Mouse (Mus musculus): ENCODE measurements around the gene Zmiz1. TPM values are rescaled to one million over a fixed set of nuclear protein-coding genes. Genes with fewer than 3 reads are reported as not detected.
A peak's percentile ranks its signal among the peaks of the same experiment; 100 is the strongest.

Zmiz1 gene
- total and polyA plus RNA-seq, 3 experiments, result 3.7 to 45.8 (median 11.1) TPM

DNA sequence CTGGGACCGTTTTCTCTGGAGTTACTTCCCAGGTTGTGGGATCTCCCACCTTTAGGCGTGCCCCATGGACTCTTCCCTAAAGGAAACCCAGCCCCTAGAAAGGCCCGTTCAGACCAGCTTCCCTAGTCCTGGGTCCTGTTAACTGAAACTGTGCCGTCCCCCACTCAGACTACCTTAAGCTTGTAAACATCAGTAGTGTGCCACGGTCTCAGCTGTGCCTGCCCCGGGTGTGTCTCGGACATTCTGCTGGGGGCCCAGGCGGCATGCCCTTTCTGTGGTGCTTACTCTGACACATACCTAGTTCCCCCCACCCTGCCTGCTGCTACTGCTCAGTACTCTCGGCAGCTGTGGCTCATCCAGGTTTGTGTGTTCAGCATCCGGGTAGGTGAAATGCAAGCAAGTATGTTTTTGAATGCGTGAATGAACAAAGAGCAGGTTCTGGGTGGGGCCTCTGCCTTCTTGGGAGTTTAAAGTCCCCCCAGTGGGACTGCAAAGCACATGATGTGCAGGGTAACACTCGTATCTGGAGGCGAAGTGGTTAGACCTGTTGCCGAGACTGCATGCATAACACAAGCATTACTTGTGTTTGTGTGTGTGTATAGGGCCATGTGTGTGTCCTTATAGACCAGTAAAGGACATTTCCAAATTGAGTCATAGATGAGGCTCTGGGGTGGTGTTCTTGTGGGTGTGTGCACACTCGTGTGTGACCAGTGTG is 157.2 kb downstream of the Zmiz1 start:
- H3K9me3 ChIP-seq (replicated peaks; ENCODE audit: low read length), result no peaks in the 10 kb centered on the region
- H3K36me3 ChIP-seq (replicated peaks in 1 of 2; ENCODE audit: control insufficient read depth in 1 of 2, insufficient read depth in 1 of 2, low read length in 1 of 2), result peaks cover 6 to 63% of the 10 kb centered on the region in 2 experiments
- dilution Hi-C loops (cut with MboI; ENCODE audit: extremely low pct_ligation_motif_present, extremely low pct_unique_long_range_greater_than_20kb, low sequenced_read_pairs), result no loop called here

DNA sequence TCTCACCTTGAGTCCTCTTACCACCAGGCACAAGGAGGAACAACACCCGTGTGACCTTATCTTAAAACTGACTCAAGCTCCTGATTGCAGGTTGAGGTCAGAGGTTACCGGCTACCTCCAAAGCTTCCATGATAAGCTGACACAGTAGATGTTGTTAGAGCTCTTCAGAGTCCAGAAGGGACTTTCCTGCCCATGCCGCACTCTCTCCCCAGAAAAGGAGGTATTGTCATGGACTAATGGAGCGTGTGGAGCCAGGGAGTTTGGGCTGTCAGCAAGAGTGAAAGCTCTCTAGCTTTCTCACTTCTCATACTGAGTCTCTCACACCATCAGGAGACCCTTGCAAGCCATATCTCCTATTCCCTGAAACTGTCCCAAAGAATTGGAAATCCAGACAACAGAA is 158.3 kb downstream of the Zmiz1 start:
- Histone ChIP-seq H3K4me3 (replicated peaks in 1 of 3; ENCODE audit: low read depth in 2 of 3, low read length in 2 of 3, poor library complexity in 1 of 3) (no peak overlapping the region), H3K27ac (ENCODE audit: insufficient read depth, low read depth) (no peak overlapping the region), H3K27me3 (replicated peaks) (no peaks in the 10 kb centered on the region), H3K9ac (ENCODE audit: insufficient read depth, low read depth) (no peak overlapping the region), H3K79me2 (replicated peaks; ENCODE audit: control insufficient read depth, extremely low read depth, insufficient read depth, poor library complexity, severe bottlenecking) (peaks cover 12% of the 10 kb centered on the region; the same call in 1 of the 2 replicates), H3K4me2 (ENCODE audit: insufficient read depth, low read depth, poor library complexity, severe bottlenecking) (no peak overlapping the region), H3K9me3 (replicated peaks; ENCODE audit: low read length) (no peaks in the 10 kb centered on the region), H3K36me3 (replicated peaks in 1 of 2; ENCODE audit: control insufficient read depth in 1 of 2, insufficient read depth in 1 of 2, low read length in 1 of 2) (peaks cover 11 to 63% of the 10 kb centered on the region in 2 experiments), H3K4me1 (ENCODE audit: control insufficient read depth in 1 of 2, insufficient read depth in 2 of 2) (peaks cover 31 to 88% of the 10 kb centered on the region in 2 experiments)
- no peak for DNase-seq (ENCODE audit: extremely low read depth)
- in situ Hi-C loops (cut with MboI; ENCODE audit: low pct_ligation_motif_present, low pct_unique_long_range_greater_than_20kb, low sequenced_read_pairs) (loop anchor here (25.0 kb wide), 1 partner anchor 1130 kb away; the partner anchor contains the start of genes Polr3a and Rps24), dilution Hi-C loops (cut with MboI; ENCODE audit: extremely low pct_ligation_motif_present, extremely low pct_unique_long_range_greater_than_20kb, low sequenced_read_pairs) (no loop called here)
- TF ChIP-seq USF2 (conservative IDR thresholded peaks at IDR 0.05; ENCODE audit: low read depth, low read length), result no peak

More for the DNA sequence above, 157.2 kb downstream of the Zmiz1 start:
- no peak overlapping the region for H3K4me3 ChIP-seq (replicated peaks in 1 of 3; ENCODE audit: low read depth in 2 of 3, low read length in 2 of 3, poor library complexity in 1 of 3)
- DNase-seq (ENCODE audit: extremely low read depth), result no peak
- no peak overlapping the region for H3K9ac ChIP-seq (ENCODE audit: insufficient read depth, low read depth)
- in situ Hi-C loops (cut with MboI; ENCODE audit: low pct_ligation_motif_present, low pct_unique_long_range_greater_than_20kb, low sequenced_read_pairs), result loop anchor here (25.0 kb wide), 1 partner anchor 1129 kb away; the partner anchor contains the start of genes Polr3a and Rps24
- H3K27me3 ChIP-seq (replicated peaks), result no peaks in the 10 kb centered on the region
- peaks cover 30 to 89% of the 10 kb centered on the region in 2 experiments for H3K4me1 ChIP-seq (ENCODE audit: control insufficient read depth in 1 of 2, insufficient read depth in 2 of 2)
- TF ChIP-seq TBP (conservative IDR thresholded peaks at IDR 0.05; ENCODE audit: low read depth, low read length) (no peak), NELFE (IDR thresholded peaks at IDR 0.05; ENCODE audit: low read depth, low read length) (0 out of 2 replicates have a peak, but pooled peaks have one; percentile 11), EP300 (IDR thresholded peaks at IDR 0.05; ENCODE audit: low read length) (peak; percentile 5; the same call in 1 of the 2 replicates), USF2 (conservative IDR thresholded peaks at IDR 0.05; ENCODE audit: low read depth, low read length) (no peak), BHLHE40 (IDR thresholded peaks at IDR 0.05; ENCODE audit: low read depth, low read length) (0 out of 2 replicates have a peak, but pooled peaks have one; percentile 30), TCF12 (IDR thresholded peaks at IDR 0.05; ENCODE audit: low read depth, low read length) (peak; percentile 39; the same call in 1 of the 2 replicates), SIN3A (IDR thresholded peaks at IDR 0.05; ENCODE audit: low read length) (0 out of 2 replicates have a peak, but pooled peaks have one; percentile 52)
- peak overlapping the region; percentile 34 for H3K4me2 ChIP-seq (ENCODE audit: insufficient read depth, low read depth, poor library complexity, severe bottlenecking)
- H3K79me2 ChIP-seq (replicated peaks; ENCODE audit: control insufficient read depth, extremely low read depth, insufficient read depth, poor library complexity, severe bottlenecking), result peaks cover 12% of the 10 kb centered on the region; the same call in 1 of the 2 replicates
- peak overlapping the region; percentile 17 for H3K27ac ChIP-seq (ENCODE audit: insufficient read depth, low read depth)

GRCm38 (mm10) chr14:25619066-25619762 is 160.2 kb downstream of the Zmiz1 start:
- Histone ChIP-seq H3K36me3 (replicated peaks in 1 of 2; ENCODE audit: control insufficient read depth in 1 of 2, insufficient read depth in 1 of 2, low read length in 1 of 2) (peaks cover 20 to 80% of the 10 kb centered on the region in 2 experiments), H3K27ac (ENCODE audit: insufficient read depth, low read depth) (no peak overlapping the region), H3K4me3 (replicated peaks in 1 of 3; ENCODE audit: low read depth in 2 of 3, low read length in 2 of 3, poor library complexity in 1 of 3) (no peak overlapping the region), H3K27me3 (replicated peaks) (no peaks in the 10 kb centered on the region), H3K79me2 (replicated peaks; ENCODE audit: control insufficient read depth, extremely low read depth, insufficient read depth, poor library complexity, severe bottlenecking) (0 out of 2 replicates have a peak, but pooled peaks cover 7% of the 10 kb centered on the region), H3K4me2 (ENCODE audit: insufficient read depth, low read depth, poor library complexity, severe bottlenecking) (no peak overlapping the region), H3K9me3 (replicated peaks; ENCODE audit: low read length) (no peaks in the 10 kb centered on the region), H3K4me1 (ENCODE audit: control insufficient read depth in 1 of 2, insufficient read depth in 2 of 2) (peaks cover 21 to 88% of the 10 kb centered on the region in 2 experiments), H3K9ac (ENCODE audit: insufficient read depth, low read depth) (no peak overlapping the region)
- no peak for DNase-seq (ENCODE audit: extremely low read depth)
- no peak for TF ChIP-seq MAX (IDR thresholded peaks at IDR 0.05; ENCODE audit: low read length)
- TF ChIP-seq ZKSCAN1 (IDR thresholded peaks at IDR 0.05; ENCODE audit: borderline replicate concordance, low read depth, low read length), result no peak
- TF ChIP-seq ZMIZ1 (IDR thresholded peaks at IDR 0.05; ENCODE audit: low read depth, low read length), result no peak
- no peak for TF ChIP-seq RCOR1 (conservative IDR thresholded peaks at IDR 0.05; ENCODE audit: low read depth, low read length)
- no peak for TF ChIP-seq TCF12 (IDR thresholded peaks at IDR 0.05; ENCODE audit: low read depth, low read length)
- no peak for TF ChIP-seq EP300 (IDR thresholded peaks at IDR 0.05; ENCODE audit: low read length)
- no peak for TF ChIP-seq NRF1 (IDR thresholded peaks at IDR 0.05; ENCODE audit: low read depth, low read length)
- TF ChIP-seq MYC (IDR thresholded peaks at IDR 0.05; ENCODE audit: low read depth, low read length), result no peak
- TF ChIP-seq POLR2AphosphoS2 (IDR thresholded peaks at IDR 0.05; ENCODE audit: low read depth, low read length), result no peak
- no peak for TF ChIP-seq SMC3 (IDR thresholded peaks at IDR 0.05; ENCODE audit: low read depth, low read length)
- dilution Hi-C loops (cut with MboI; ENCODE audit: extremely low pct_ligation_motif_present, extremely low pct_unique_long_range_greater_than_20kb, low sequenced_read_pairs), result no loop called here
- in situ Hi-C loops (cut with MboI; ENCODE audit: low pct_ligation_motif_present, low pct_unique_long_range_greater_than_20kb, low sequenced_read_pairs), result loop anchor here (25.0 kb wide), 1 partner anchor 1132 kb away; the partner anchor contains the start of genes Polr3a and Rps24

All from CH12.LX (cell line).